Mouse (Mus musculus) heart, postnatal 36 days (tissue): ENCODE measurements around the gene Slfn4. TPM values are rescaled to one million over a fixed set of nuclear protein-coding genes. Genes with fewer than 3 reads are reported as not detected.

Source experiments
- total RNA-seq, 2 experiments: library from RNA; stranded (reverse); gene quantifications; 2 replicates each; pipeline ENCODE4 v1.2.3; 2021

Gene Slfn4
- total RNA-seq, 2 experiments from 2014 or later = 0.17 to 0.19 TPM

Other genes starting within 250 kb of the Slfn4 start
- 10 to 100 TPM; 62.8 to 83.5 TPM for gene Slfn5, start 223.8 kb upstream of the Slfn4 start, total RNA-seq
- 1 to 10 TPM in 1 of 2 experiments, under 1 TPM in 1; 0.92 to 1.4 TPM for gene Slfn9, start 183.4 kb upstream of the Slfn4 start, total RNA-seq
- 1 to 10 TPM in 1 of 2 experiments, under 1 TPM in 1; 0.56 to 1.5 TPM for gene Slfn8, start 154.4 kb upstream of the Slfn4 start, total RNA-seq
- gene Slfn2, start 110.1 kb upstream of the Slfn4 start, total RNA-seq = 1 to 10 TPM; 3.9 to 6.2 TPM
- under 1 TPM; 0.17 to 0.41 TPM for gene Slfn1, start 58.3 kb upstream of the Slfn4 start, total RNA-seq
- 1 to 10 TPM; 3.1 to 4.1 TPM for gene Slfn3, start 16.1 kb downstream of the Slfn4 start, total RNA-seq
- under 1 TPM; 0.11 TPM for gene Slfn14, start 111.5 kb downstream of the Slfn4 start, total RNA-seq
- 10 to 100 TPM; 44.9 to 46.1 TPM for gene Ap2b1, start 123.8 kb downstream of the Slfn4 start, total RNA-seq
- gene Pex12, start 127.4 kb downstream of the Slfn4 start, total RNA-seq = 10 to 100 TPM in 1 of 2 experiments, 1 to 10 TPM in 1; 7.9 to 11.8 TPM
- 10 to 100 TPM; 45.8 to 69.1 TPM for gene Rasl10b, start 234.0 kb downstream of the Slfn4 start, total RNA-seq